Mouse (Mus musculus): ENCODE measurements around the gene Hecw2. TPM values are rescaled to one million over a fixed set of nuclear protein-coding genes. Genes with fewer than 3 reads are reported as not detected.

The Hecw2 gene
- total and polyA plus RNA-seq, 2 experiments from 2014 or later, result 6.2 to 22.2 TPM

GRCm38 (mm10) chr1:53925149-53925901 lies 269.6 kb downstream of the Hecw2 start:
- ATAC-seq (ENCODE audit: low FRiP score) (peak; percentile 57), DNase-seq (ENCODE audit: low spot score) (no peak)
- Histone ChIP-seq H3K9ac (replicated peaks; ENCODE audit: low read length, poor library complexity, severe bottlenecking) (no peak overlapping the region), H3K4me2 (ENCODE audit: low read depth, low read length, poor library complexity, severe bottlenecking) (no peak overlapping the region), H3K27me3 (ENCODE audit: insufficient read depth, low read length) (no peaks in the 10 kb centered on the region), H3K9me3 (ENCODE audit: low read length) (no peaks in the 10 kb centered on the region), H3K27ac (ENCODE audit: low read depth, low read length) (no peak overlapping the region), H3K36me3 (ENCODE audit: insufficient read depth, low read length) (no peaks in the 10 kb centered on the region), H3K4me1 (ENCODE audit: insufficient read depth, low read length) (no peaks in the 10 kb centered on the region), H3K4me3 (ENCODE audit: low read depth, low read length) (no peak overlapping the region)
- WGBS, result 44% methylated on average over 18 of the region's 18 CpGs
- no peak for TF ChIP-seq CTCF (IDR thresholded peaks at IDR 0.05)

GRCm38 (mm10) chr1:53911848-53912247 lies 283.1 kb downstream of the Hecw2 start:
- DNase-seq (ENCODE audit: low spot score), result no peak
- WGBS, result 73% methylated on average over 3 of the region's 3 CpGs
- Histone ChIP-seq H3K27ac (ENCODE audit: low read depth, low read length) (no peak overlapping the region), H3K4me3 (ENCODE audit: low read depth, low read length) (no peak overlapping the region), H3K4me2 (ENCODE audit: low read depth, low read length, poor library complexity, severe bottlenecking) (no peak overlapping the region), H3K27me3 (ENCODE audit: insufficient read depth, low read length) (no peaks in the 10 kb centered on the region), H3K36me3 (ENCODE audit: insufficient read depth, low read length) (no peaks in the 10 kb centered on the region), H3K4me1 (ENCODE audit: insufficient read depth, low read length) (no peaks in the 10 kb centered on the region), H3K9me3 (ENCODE audit: low read length) (no peaks in the 10 kb centered on the region), H3K9ac (replicated peaks; ENCODE audit: low read length, poor library complexity, severe bottlenecking) (no peak overlapping the region)
- no peak for ATAC-seq (ENCODE audit: low FRiP score)
- no peak for TF ChIP-seq CTCF (IDR thresholded peaks at IDR 0.05)

DNA sequence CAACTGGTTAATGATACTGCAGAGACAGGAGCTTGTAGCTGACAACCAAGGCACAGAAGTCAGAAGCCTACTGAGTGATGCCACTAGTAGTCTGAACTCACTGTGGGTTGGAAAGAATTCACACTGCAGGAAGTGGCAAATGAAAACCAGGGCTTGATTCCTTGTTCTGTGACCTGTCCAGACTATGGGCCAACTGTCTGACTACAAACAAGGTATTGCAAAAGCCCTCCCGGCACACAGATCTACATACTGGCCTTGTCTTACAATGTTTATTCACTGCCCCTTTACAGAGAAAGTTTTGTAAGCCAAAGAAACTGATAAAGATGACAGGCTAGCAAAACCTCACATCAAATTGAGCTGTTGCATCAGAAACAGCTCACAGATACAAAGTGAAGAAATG lies 284.7 kb downstream of the Hecw2 start:
- Histone ChIP-seq H3K9ac (replicated peaks; ENCODE audit: low read length, poor library complexity, severe bottlenecking) (no peak overlapping the region), H3K27ac (ENCODE audit: low read depth, low read length) (no peak overlapping the region), H3K4me1 (ENCODE audit: insufficient read depth, low read length) (no peaks in the 10 kb centered on the region), H3K36me3 (ENCODE audit: insufficient read depth, low read length) (no peaks in the 10 kb centered on the region), H3K4me3 (ENCODE audit: low read depth, low read length) (no peak overlapping the region), H3K27me3 (ENCODE audit: insufficient read depth, low read length) (no peaks in the 10 kb centered on the region), H3K9me3 (ENCODE audit: low read length) (no peaks in the 10 kb centered on the region), H3K4me2 (ENCODE audit: low read depth, low read length, poor library complexity, severe bottlenecking) (no peak overlapping the region)
- DNase-seq (ENCODE audit: low spot score), result no peak
- no peak for ATAC-seq (ENCODE audit: low FRiP score)
- whole genome bisulfite sequencing, result 85% methylated on average over 1 of the region's 1 CpGs
- TF ChIP-seq CTCF (IDR thresholded peaks at IDR 0.05), result no peak

GRCm38 (mm10) chr1:53909118-53909517 lies 285.9 kb downstream of the Hecw2 start:
- Histone ChIP-seq H3K27ac (ENCODE audit: low read depth, low read length) (no peak overlapping the region), H3K4me2 (ENCODE audit: low read depth, low read length, poor library complexity, severe bottlenecking) (no peak overlapping the region), H3K4me3 (ENCODE audit: low read depth, low read length) (no peak overlapping the region), H3K9me3 (ENCODE audit: low read length) (no peaks in the 10 kb centered on the region), H3K9ac (replicated peaks; ENCODE audit: low read length, poor library complexity, severe bottlenecking) (no peak overlapping the region), H3K4me1 (ENCODE audit: insufficient read depth, low read length) (no peaks in the 10 kb centered on the region), H3K36me3 (ENCODE audit: insufficient read depth, low read length) (0 out of 2 replicates have a peak, but pooled peaks cover 1% of the 10 kb centered on the region), H3K27me3 (ENCODE audit: insufficient read depth, low read length) (no peaks in the 10 kb centered on the region)
- peak; percentile 72 for ATAC-seq (ENCODE audit: low FRiP score)
- DNase-seq (ENCODE audit: low spot score), result peak; percentile 80
- peak; percentile 88 for TF ChIP-seq CTCF (IDR thresholded peaks at IDR 0.05)
- 8% methylated on average over 3 of the region's 3 CpGs for WGBS

DNA sequence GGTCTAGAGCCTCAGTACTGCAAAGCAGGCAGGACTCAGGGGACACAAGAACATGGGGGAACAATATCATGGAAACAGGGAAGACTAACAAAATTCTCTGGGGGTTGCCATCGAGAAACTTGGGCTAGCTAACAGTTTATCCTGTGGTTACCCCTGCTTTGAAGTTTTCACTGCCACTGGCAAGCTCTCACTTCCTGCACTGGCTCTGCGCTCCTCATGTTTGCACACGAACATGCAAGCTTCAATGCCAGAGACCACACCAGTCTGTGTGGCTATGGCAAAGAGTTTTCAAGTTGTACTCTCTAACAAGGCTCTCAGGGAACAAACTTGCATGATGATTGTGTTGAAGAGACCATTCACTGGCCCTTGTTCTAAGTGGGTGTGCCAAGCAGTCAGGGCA lies 288.8 kb downstream of the Hecw2 start:
- ATAC-seq (ENCODE audit: low FRiP score) (no peak), DNase-seq (ENCODE audit: low spot score) (no peak)
- WGBS, result 77% methylated on average over 3 of the region's 3 CpGs

DNA sequence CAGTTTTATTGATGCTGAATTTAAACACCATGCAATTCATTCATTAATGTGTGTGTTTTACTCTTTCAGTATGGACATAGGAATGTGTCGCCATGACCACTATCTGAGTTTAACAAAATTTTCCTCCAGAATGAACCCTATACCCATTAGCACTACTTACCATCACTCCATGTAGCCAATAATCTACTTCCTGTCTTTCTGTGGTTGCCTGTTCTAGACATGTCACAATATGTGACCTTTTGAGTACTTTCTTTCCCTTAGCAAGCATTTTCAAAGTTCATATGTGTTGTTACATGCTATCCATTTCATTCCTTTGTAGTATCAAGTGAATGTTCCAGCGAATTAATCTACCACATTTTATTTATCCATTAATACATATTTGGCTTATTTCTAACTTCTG lies 294.6 kb downstream of the Hecw2 start:
- Histone ChIP-seq H3K4me1 (ENCODE audit: insufficient read depth, low read length) (no peaks in the 10 kb centered on the region), H3K9me3 (ENCODE audit: low read length) (no peaks in the 10 kb centered on the region), H3K9ac (replicated peaks; ENCODE audit: low read length, poor library complexity, severe bottlenecking) (no peak overlapping the region), H3K27ac (ENCODE audit: low read depth, low read length) (no peak overlapping the region), H3K36me3 (ENCODE audit: insufficient read depth, low read length) (peaks cover 14% of the 10 kb centered on the region; the same call in 1 of the 2 replicates), H3K4me2 (ENCODE audit: low read depth, low read length, poor library complexity, severe bottlenecking) (no peak overlapping the region), H3K27me3 (ENCODE audit: insufficient read depth, low read length) (no peaks in the 10 kb centered on the region), H3K4me3 (ENCODE audit: low read depth, low read length) (no peak overlapping the region)
- DNase-seq (ENCODE audit: low spot score) (no peak), ATAC-seq (ENCODE audit: low FRiP score) (no peak)
- TF ChIP-seq CTCF (IDR thresholded peaks at IDR 0.05), result no peak
- 91% methylated on average over 2 of the region's 2 CpGs for WGBS

More for the DNA sequence above, 288.8 kb downstream of the Hecw2 start:
- Histone ChIP-seq H3K4me2 (ENCODE audit: low read depth, low read length, poor library complexity, severe bottlenecking) (no peak overlapping the region), H3K4me1 (ENCODE audit: insufficient read depth, low read length) (no peaks in the 10 kb centered on the region), H3K27me3 (ENCODE audit: insufficient read depth, low read length) (no peaks in the 10 kb centered on the region), H3K36me3 (ENCODE audit: insufficient read depth, low read length) (peaks cover 12% of the 10 kb centered on the region; the same call in 1 of the 2 replicates), H3K4me3 (ENCODE audit: low read depth, low read length) (no peak overlapping the region), H3K27ac (ENCODE audit: low read depth, low read length) (no peak overlapping the region), H3K9me3 (ENCODE audit: low read length) (no peaks in the 10 kb centered on the region), H3K9ac (replicated peaks; ENCODE audit: low read length, poor library complexity, severe bottlenecking) (no peak overlapping the region)
- no peak for TF ChIP-seq CTCF (IDR thresholded peaks at IDR 0.05)

All from midbrain, postnatal 0 days (tissue).